Mouse (Mus musculus) kidney, adult 2 months (tissue): ENCODE results near the gene Efnb2.

ENCODE experiments used
- CTCF ChIP-seq: fragments of 200-500 bp; conservative IDR thresholded peaks from 2 replicates; pipeline ENCODE4 v1.5.1; 2011; ENCODE audit warnings: low read depth, mild to moderate bottlenecking, control low read depth, low read length, moderate library complexity, mixed read lengths; ENCODE audit not compliant: insufficient read depth, insufficient read length
- POLR2A ChIP-seq: fragments of 200-500 bp; IDR thresholded peaks from one replicate; pipeline ENCODE4 v1.6.1; 2011; ENCODE audit warnings: low read depth, low read length, control low read depth

DNA sequence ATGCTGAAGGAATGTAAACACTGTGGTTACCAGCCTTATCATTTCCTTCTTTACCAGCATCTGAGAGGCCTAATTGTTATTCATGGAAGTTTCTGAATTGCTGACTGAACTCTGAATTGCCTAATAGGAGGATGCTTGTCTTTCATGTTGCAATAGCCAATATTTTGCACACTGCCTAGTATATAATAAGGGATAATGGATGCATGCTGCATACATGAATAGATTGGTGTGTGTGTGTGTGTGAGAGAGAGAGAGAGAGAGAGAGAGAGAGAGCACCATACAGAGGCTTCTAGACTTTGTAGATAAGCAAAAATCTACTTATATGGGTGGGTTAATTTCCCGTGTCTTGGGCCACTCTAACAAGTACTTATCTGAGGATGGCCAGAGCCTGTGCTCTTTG, 47.2 kb downstream of the Efnb2 start:
- TF ChIP-seq CTCF (no peak), POLR2A (no peak)
